Mouse (Mus musculus) hindbrain, embryonic 16.5 days (tissue): ENCODE measurements around the gene Ubl4b. TPM values are rescaled to one million over a fixed set of nuclear protein-coding genes. Genes with fewer than 3 reads are reported as not detected.

Source experiments
- ATAC-seq: fragments of 200-750 bp; cut with Nextera tagmentation; 2 replicates; pipeline ENCODE4 v1.8.0; 2017; ENCODE audit warnings: moderate TSS enrichment, moderate library complexity
- H3K27ac ChIP-seq: fragments of 300-500 bp; sonication (generic); 2 replicates; pipeline ENCODE4 v1.5.1; 2014; ENCODE audit warnings: low read depth, mild to moderate bottlenecking, control low read depth, low read length, moderate library complexity
- H3K27me3 ChIP-seq: fragments of 300-500 bp; sonication (generic); replicated peaks from 2 replicates; pipeline ENCODE4 v1.6.1; 2014; ENCODE audit warnings: low read length; ENCODE audit not compliant: control insufficient read depth, insufficient read depth
- H3K36me3 ChIP-seq: fragments of 300-500 bp; sonication (generic); 2 replicates; pipeline ENCODE4 v1.6.1; 2014; ENCODE audit warnings: mild to moderate bottlenecking, low read length, moderate library complexity, mixed read lengths; ENCODE audit not compliant: control insufficient read depth, insufficient read depth
- H3K4me1 ChIP-seq: fragments of 300-500 bp; sonication (generic); 2 replicates; pipeline ENCODE4 v1.6.1; 2014; ENCODE audit warnings: low read depth, low read length; ENCODE audit not compliant: control insufficient read depth, insufficient read depth
- H3K4me2 ChIP-seq: fragments of 300-500 bp; sonication (generic); 2 replicates; pipeline ENCODE4 v1.6.1; 2014; ENCODE audit warnings: mild to moderate bottlenecking, low read length, control low read depth, moderate library complexity
- H3K4me3 ChIP-seq: fragments of 300-500 bp; sonication (generic); 2 replicates; pipeline ENCODE4 v1.5.1; 2014; ENCODE audit warnings: mild to moderate bottlenecking, low read length, control low read depth, moderate library complexity
- H3K9ac ChIP-seq: fragments of 300-500 bp; sonication (generic); 2 replicates; pipeline ENCODE4 v1.6.1; 2014; ENCODE audit warnings: low read depth, mild to moderate bottlenecking, control low read depth, low read length, moderate library complexity
- H3K9me3 ChIP-seq: fragments of 300-500 bp; sonication (generic); 2 replicates; pipeline ENCODE4 v1.6.1; 2014; ENCODE audit warnings: mild to moderate bottlenecking, low read length, moderate library complexity; ENCODE audit not compliant: control insufficient read depth
- WGBS: fragments of 180-500 bp; shearing (Covaris S2); extraction: QIAGEN DNeasy Blood & Tissue Kit; methylation state at CpG from one replicate; pipeline ENCODE4 v1.1.7; 2014; 5-methylcytosine and 5-hydroxymethylcytosine counted together
- polyA plus RNA-seq: library from polyadenylated mRNA; unstranded; fragments of >200 nt; fragmentation: Nextera tagmentation; extraction: Ambion mirVana; gene quantifications from 2 replicates; pipeline ENCODE4 v1.2.1, GENCODE M21; 2015

Gene Ubl4b
- polyA plus RNA-seq, 1 experiment from 2014 or later: not detected

- Histone ChIP-seq H3K4me1 (peaks cover 8% of the 10 kb centered on the region; the same call in 1 of the 2 replicates), H3K9ac (peak overlapping the region; percentile 58), H3K4me2 (peak overlapping the region; percentile 51), H3K27me3 (no peaks in the 10 kb centered on the region), H3K9me3 (no peaks in the 10 kb centered on the region), H3K36me3 (no peaks in the 10 kb centered on the region), H3K4me3 (peak overlapping the region; percentile 15), H3K27ac (peak overlapping the region; percentile 78)
- under 1% methylated on average over 17 of the region's 17 CpGs for WGBS
- ATAC-seq: peak; percentile 84
These were observed 17.9 kb downstream of the Ubl4b start for GRCm38 (mm10) chr3:107536810-107537503.

- Histone ChIP-seq H3K27ac (no peak overlapping the region), H3K9me3 (no peaks in the 10 kb centered on the region), H3K4me1 (peaks cover 8% of the 10 kb centered on the region; the same call in 1 of the 2 replicates), H3K27me3 (no peaks in the 10 kb centered on the region), H3K4me2 (no peak overlapping the region), H3K36me3 (no peaks in the 10 kb centered on the region), H3K4me3 (no peak overlapping the region), H3K9ac (no peak overlapping the region)
- 86% methylated on average over 7 of the region's 7 CpGs for WGBS
- ATAC-seq: no peak
These were observed 19.9 kb downstream of the Ubl4b start for GRCm38 (mm10) chr3:107534951-107535350.

- Histone ChIP-seq H3K36me3 (no peaks in the 10 kb centered on the region), H3K4me3 (no peak overlapping the region), H3K9ac (no peak overlapping the region), H3K4me2 (no peak overlapping the region), H3K27ac (no peak overlapping the region), H3K9me3 (no peaks in the 10 kb centered on the region), H3K27me3 (no peaks in the 10 kb centered on the region), H3K4me1 (peaks cover 18% of the 10 kb centered on the region)
- whole genome bisulfite sequencing: 36% methylated on average over 4 of the region's 4 CpGs
- ATAC-seq: no peak
These were observed 21.3 kb downstream of the Ubl4b start for GRCm38 (mm10) chr3:107533532-107533931.

GRCm38 (mm10) chr3:107530581-107530980, 24.3 kb downstream of the Ubl4b start:
- no peak overlapping the region for H3K4me2 ChIP-seq
- peak overlapping the region; percentile 14; the same call in 1 of the 2 replicates for H3K27ac ChIP-seq
- H3K9ac ChIP-seq: no peak overlapping the region
- no peak overlapping the region for H3K4me3 ChIP-seq
- no peaks in the 10 kb centered on the region for H3K36me3 ChIP-seq
- ATAC-seq: no peak
- WGBS: 75% methylated on average over 5 of the region's 5 CpGs
- no peaks in the 10 kb centered on the region for H3K9me3 ChIP-seq
- H3K4me1 ChIP-seq: peaks cover 20% of the 10 kb centered on the region
- no peaks in the 10 kb centered on the region for H3K27me3 ChIP-seq

- peak overlapping the region; percentile 82 for H3K27ac ChIP-seq
- H3K4me3 ChIP-seq: no peak overlapping the region
- H3K27me3 ChIP-seq: no peaks in the 10 kb centered on the region
- peak overlapping the region; percentile 45; the same call in 1 of the 2 replicates for H3K4me2 ChIP-seq
- 68% methylated on average over 5 of the region's 5 CpGs for WGBS
- ATAC-seq: no peak; the same call in 1 of the 2 replicates
- H3K4me1 ChIP-seq: peaks cover 20% of the 10 kb centered on the region
- no peaks in the 10 kb centered on the region for H3K9me3 ChIP-seq
- no peak overlapping the region for H3K9ac ChIP-seq
- H3K36me3 ChIP-seq: no peaks in the 10 kb centered on the region
These were observed 25.7 kb downstream of the Ubl4b start for GRCm38 (mm10) chr3:107529182-107529581.

GRCm38 (mm10) chr3:107528401-107529118, 26.3 kb downstream of the Ubl4b start:
- Histone ChIP-seq H3K9ac (peak overlapping the region; percentile 50; the same call in 1 of the 2 replicates), H3K36me3 (no peaks in the 10 kb centered on the region), H3K27me3 (no peaks in the 10 kb centered on the region), H3K27ac (peak overlapping the region; percentile 82), H3K4me1 (peaks cover 20% of the 10 kb centered on the region), H3K4me2 (peak overlapping the region; percentile 45), H3K4me3 (no peak overlapping the region), H3K9me3 (no peaks in the 10 kb centered on the region)
- 7% methylated on average over 9 of the region's 9 CpGs for WGBS
- peak; percentile 93 for ATAC-seq

GRCm38 (mm10) chr3:107524547-107524946, 30.3 kb downstream of the Ubl4b start:
- Histone ChIP-seq H3K27me3 (peaks cover 3% of the 10 kb centered on the region; the same call in 1 of the 2 replicates), H3K27ac (no peak overlapping the region), H3K4me1 (peaks cover 20% of the 10 kb centered on the region), H3K9me3 (no peaks in the 10 kb centered on the region), H3K4me2 (no peak overlapping the region), H3K9ac (no peak overlapping the region), H3K4me3 (no peak overlapping the region), H3K36me3 (no peaks in the 10 kb centered on the region)
- WGBS: 31% methylated on average over 6 of the region's 6 CpGs
- no peak for ATAC-seq

- H3K4me1 ChIP-seq: peaks cover 9% of the 10 kb centered on the region
- 83% methylated on average over 5 of the region's 5 CpGs for WGBS
- H3K4me3 ChIP-seq: no peak overlapping the region
- peaks cover 3% of the 10 kb centered on the region; the same call in 1 of the 2 replicates for H3K27me3 ChIP-seq
- H3K4me2 ChIP-seq: no peak overlapping the region
- no peak for ATAC-seq
- no peak overlapping the region for H3K9ac ChIP-seq
- H3K27ac ChIP-seq: no peak overlapping the region
- no peaks in the 10 kb centered on the region for H3K9me3 ChIP-seq
- H3K36me3 ChIP-seq: no peaks in the 10 kb centered on the region
These were observed 33.9 kb downstream of the Ubl4b start for GRCm38 (mm10) chr3:107520931-107521330.

GRCm38 (mm10) chr3:107517631-107518108, 37.2 kb downstream of the Ubl4b start, which contains the start of gene Slc6a17:
Gene Slc6a17 (minus strand): TSS chr3:107518018.
- peaks cover 12% of the 10 kb centered on the region for H3K4me1 ChIP-seq
- peaks cover 3% of the 10 kb centered on the region; the same call in 1 of the 2 replicates for H3K27me3 ChIP-seq
- H3K9me3 ChIP-seq: no peaks in the 10 kb centered on the region
- ATAC-seq: peak; percentile 84
- H3K36me3 ChIP-seq: no peaks in the 10 kb centered on the region
- H3K4me3 ChIP-seq: peak within 1 kb of the TSS; percentile 67
- peak within 1 kb of the TSS; percentile 80 for H3K4me2 ChIP-seq
- 0% methylated on average over 60 of the region's 68 CpGs for WGBS
- peak within 1 kb of the TSS; percentile 84 for H3K27ac ChIP-seq
- peak within 1 kb of the TSS; percentile 76 for H3K9ac ChIP-seq
